Mouse (Mus musculus) CH12.LX (cell line): ENCODE measurements around the gene Trhde.

Source experiments
- CTCF ChIP-seq, 2 experiments: IDR thresholded peaks in 1 of 2; conservative IDR thresholded peaks in 1 of 2; 2 replicates each; pipeline ENCODE4 v1.5.1; 2011 to 2012; ENCODE audit warnings: low read depth in 2 of 2, low read length in 2 of 2, improper control_type of control experiment in 1 of 2, inconsistent platforms in 1 of 2, mild to moderate bottlenecking in 1 of 2, moderate library complexity in 1 of 2
- ELF1 ChIP-seq: IDR thresholded peaks from 2 replicates; pipeline ENCODE4 v1.6.1; 2014; ENCODE audit warnings: low read depth, mild to moderate bottlenecking, inconsistent platforms, low read length, improper control_type of control experiment
- EP300 ChIP-seq: IDR thresholded peaks from 2 replicates; pipeline ENCODE4 v1.6.1; 2011; ENCODE audit warnings: low read length, improper control_type of control experiment
- ETS1 ChIP-seq: conservative IDR thresholded peaks from 2 replicates; pipeline ENCODE4 v1.6.1; 2012; ENCODE audit warnings: low read depth, mild to moderate bottlenecking, inconsistent platforms, low read length, improper control_type of control experiment, moderate library complexity
- MAX ChIP-seq: IDR thresholded peaks from 2 replicates; pipeline ENCODE4 v1.6.1; 2011; ENCODE audit warnings: low read length, improper control_type of control experiment
- MXI1 ChIP-seq: IDR thresholded peaks from 2 replicates; pipeline ENCODE4 v1.6.1; 2011; ENCODE audit warnings: mild to moderate bottlenecking, low read depth, low read length, improper control_type of control experiment
- POLR2A ChIP-seq: IDR thresholded peaks from 2 replicates; pipeline ENCODE4 v1.6.1; 2011; ENCODE audit warnings: low read depth, mild to moderate bottlenecking, improper control_type of control experiment, low read length
- POLR2AphosphoS2 ChIP-seq: IDR thresholded peaks from 2 replicates; pipeline ENCODE4 v1.6.1; 2011; ENCODE audit warnings: low read depth, low read length, improper control_type of control experiment
- SIN3A ChIP-seq: IDR thresholded peaks from 2 replicates; pipeline ENCODE4 v1.6.1; 2012; ENCODE audit warnings: low read length, improper control_type of control experiment, inconsistent platforms
- TCF12 ChIP-seq: IDR thresholded peaks from 2 replicates; pipeline ENCODE4 v1.6.1; 2014; ENCODE audit warnings: low read depth, mild to moderate bottlenecking, inconsistent platforms, low read length, improper control_type of control experiment
- UBTF ChIP-seq: IDR thresholded peaks from 2 replicates; pipeline ENCODE4 v1.6.1; 2012; ENCODE audit warnings: low read depth, mild to moderate bottlenecking, inconsistent platforms, low read length, improper control_type of control experiment, moderate library complexity
- ZMIZ1 ChIP-seq: IDR thresholded peaks from 2 replicates; pipeline ENCODE4 v1.6.1; 2012; ENCODE audit warnings: low read depth, mild to moderate bottlenecking, inconsistent platforms, low read length, improper control_type of control experiment
- ZNF384 ChIP-seq: IDR thresholded peaks from 2 replicates; pipeline ENCODE4 v1.6.1; 2012; ENCODE audit warnings: low read depth, low read length, improper control_type of control experiment, inconsistent platforms

DNA sequence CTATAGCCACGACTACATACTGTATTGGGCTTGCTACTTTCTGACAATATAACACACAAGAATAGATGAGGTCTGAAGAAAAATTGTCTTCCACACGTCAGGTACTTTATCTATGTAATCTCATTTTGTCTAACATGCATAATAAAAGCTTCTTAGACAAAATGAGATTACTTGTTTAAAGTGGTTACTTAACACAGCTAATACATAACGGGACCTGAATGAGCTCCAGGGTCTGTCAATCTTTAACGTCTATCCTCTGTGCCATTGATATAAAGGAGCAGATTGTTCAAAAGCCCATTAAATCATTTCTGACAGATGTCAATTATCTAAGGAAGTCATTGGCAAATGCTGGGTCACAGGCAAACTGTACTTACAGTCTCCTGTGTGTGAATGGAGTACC lies 36.2 kb downstream of the Trhde start:
- no peak for TF ChIP-seq POLR2AphosphoS2
- TF ChIP-seq CTCF (conservative IDR thresholded peaks at IDR 0.05 in 1 of 2, IDR thresholded peaks at IDR 0.05 in 1 of 2; ENCODE audit: low read depth in 2 of 2, low read length in 2 of 2): no peak
- no peak for TF ChIP-seq UBTF
- TF ChIP-seq POLR2A: no peak
- no peak for TF ChIP-seq EP300
- no peak for TF ChIP-seq ZMIZ1
- TF ChIP-seq ETS1: no peak
- TF ChIP-seq TCF12: no peak
- no peak for TF ChIP-seq SIN3A
- TF ChIP-seq MAX: no peak
- no peak for TF ChIP-seq ZNF384
- no peak for TF ChIP-seq MXI1
- no peak for TF ChIP-seq ELF1
